Mouse (Mus musculus) heart, adult 2 months (tissue): ENCODE data around the gene Speer3. TPM values are rescaled to one million over a fixed set of nuclear protein-coding genes. Genes with fewer than 3 reads are reported as not detected.
"Not testable (repeated sequence)": the region's sequence is repeated elsewhere in the genome, so short reads cannot be mapped to it uniquely, and the experiment has no call there.

Source experiments
- DNase-seq, 2 experiments: peaks; one replicate each; pipeline ENCODE4 v3.0.0; 2021
- H3K27ac ChIP-seq: fragments of 200-600 bp; 2 replicates; pipeline ENCODE4 v1.8.1; 2022
- H3K27me3 ChIP-seq: fragments of 200-500 bp; 2 replicates; pipeline ENCODE4 v1.6.1; 2012; ENCODE audit warnings: mild to moderate bottlenecking, low read length, inconsistent platforms, mixed read lengths; ENCODE audit not compliant: control insufficient read depth, insufficient read depth
- H3K36me3 ChIP-seq: fragments of 200-500 bp; 2 replicates; pipeline ENCODE4 v1.6.1; 2012; ENCODE audit warnings: low read length, inconsistent platforms; ENCODE audit not compliant: control insufficient read depth, insufficient read depth
- H3K4me1 ChIP-seq: fragments of 200-500 bp; 2 replicates; pipeline ENCODE4 v1.6.1; 2011; ENCODE audit warnings: low read length; ENCODE audit not compliant: control insufficient read depth, insufficient read depth
- H3K4me3 ChIP-seq: fragments of 200-600 bp; 2 replicates; pipeline ENCODE4 v1.8.1; 2022
- H3K79me2 ChIP-seq: fragments of 200-500 bp; replicated peaks from 2 replicates; pipeline ENCODE4 v1.6.1; 2012; ENCODE audit warnings: mild to moderate bottlenecking, inconsistent platforms, low read length, moderate library complexity, mixed read lengths; ENCODE audit not compliant: control insufficient read depth, insufficient read depth
- H3K9ac ChIP-seq: fragments of 200-500 bp; 2 replicates; pipeline ENCODE4 v1.6.1; 2012; ENCODE audit warnings: low read depth, mild to moderate bottlenecking, control low read depth, inconsistent platforms, low read length, mixed read lengths
- CTCF ChIP-seq: fragments of 200-600 bp; IDR thresholded peaks from 2 replicates; pipeline ENCODE4 v1.8.1; 2022; ENCODE audit warnings: antibody characterized with exemption, mild to moderate bottlenecking, moderate library complexity
- EP300 ChIP-seq: fragments of 200-500 bp; IDR thresholded peaks from 2 replicates; pipeline ENCODE4 v1.6.1; 2011; ENCODE audit warnings: low read depth, low read length, control low read depth; ENCODE audit not compliant: insufficient read depth
- POLR2A ChIP-seq: fragments of 200-500 bp; IDR thresholded peaks from 2 replicates; pipeline ENCODE4 v1.6.1; 2011; ENCODE audit warnings: mild to moderate bottlenecking, low read depth, low read length, control low read depth; ENCODE audit not compliant: insufficient read depth
- WGBS: fragments of 180-500 bp; shearing (Covaris S2); methylation state at CpG from one replicate; pipeline ENCODE4 v1.1.7; 2018; 5-methylcytosine and 5-hydroxymethylcytosine counted together
- intact Hi-C: fragments of 180-260 bp; cut with DNase I; formaldehyde crosslinking; loops from one replicate; pipeline ENCODE4 v1.15.1; 2025
- long read RNA-seq: library from polyadenylated mRNA; stranded (forward); transcript quantifications from one replicate; pipeline ENCODE4 v2.0.0, GENCODE M21; 2021
- polyA plus RNA-seq: library from polyadenylated mRNA; depleted of rRNA; stranded (reverse); fragments of >200 nt; gene quantifications from 2 replicates; pipeline ENCODE4 v1.2.3, GENCODE M21; 2012; rRNA removed
- total RNA-seq, 2 experiments: library from RNA; stranded (reverse); gene quantifications; 2 replicates each; pipeline ENCODE4 v1.2.3; 2021

The Speer3 gene
- total RNA-seq: not detected
- not detected in 2 replicates for polyA plus RNA-seq
- long read RNA-seq: 0 reads

- no peak for DNase-seq
- Histone ChIP-seq H3K9ac (no peak within 1 kb of the TSS), H3K79me2 (no peaks in the 10 kb centered on the region), H3K4me1 (no peaks in the 10 kb centered on the region), H3K27ac (no peak within 1 kb of the TSS), H3K36me3 (no peaks in the 10 kb centered on the region), H3K27me3 (no peaks in the 10 kb centered on the region), H3K4me3 (no peak within 1 kb of the TSS)
- TF ChIP-seq POLR2A: no peak
- TF ChIP-seq CTCF: no peak
- TF ChIP-seq EP300: no peak
- 78% methylated on average over 1 of the region's 1 CpGs for WGBS
- intact Hi-C loops: no loop called here
Observed at GRCm38 (mm10) chr5:13791319-13791718, at the start of gene Speer3. Gene Speer3, plus strand, starts transcription at chr5:13791619.

GRCm38 (mm10) chr5:13810496-13810895 lies 19.1 kb downstream of the Speer3 start:
- 36% methylated on average over 2 of the region's 2 CpGs for WGBS
- H3K27me3 ChIP-seq, H3K9ac ChIP-seq, H3K4me3 ChIP-seq, H3K79me2 ChIP-seq, intact Hi-C loops, H3K36me3 ChIP-seq, H3K27ac ChIP-seq, H3K4me1 ChIP-seq, DNase-seq: not testable (repeated sequence)

GRCm38 (mm10) chr5:13825108-13825507 lies 33.7 kb downstream of the Speer3 start:
- Histone ChIP-seq H3K4me3 (no peak overlapping the region), H3K4me1 (no peaks in the 10 kb centered on the region), H3K27me3 (no peaks in the 10 kb centered on the region), H3K79me2 (no peaks in the 10 kb centered on the region), H3K36me3 (no peaks in the 10 kb centered on the region), H3K9ac (no peak overlapping the region), H3K27ac (no peak overlapping the region)
- intact Hi-C loops: no loop called here
- no peak for TF ChIP-seq CTCF
- TF ChIP-seq EP300: no peak
- TF ChIP-seq POLR2A: no peak
- no peak for DNase-seq

- no peak overlapping the region for H3K9ac ChIP-seq
- H3K79me2 ChIP-seq: no peaks in the 10 kb centered on the region
- no peak for DNase-seq
- no peak for TF ChIP-seq CTCF
- no peaks in the 10 kb centered on the region for H3K27me3 ChIP-seq
- H3K27ac ChIP-seq: no peak overlapping the region
- no peaks in the 10 kb centered on the region for H3K4me1 ChIP-seq
- H3K4me3 ChIP-seq: no peak overlapping the region
- H3K36me3 ChIP-seq: no peaks in the 10 kb centered on the region
- intact Hi-C loops: no loop called here
Observed at GRCm38 (mm10) chr5:13826708-13827107, 35.3 kb downstream of the Speer3 start.

GRCm38 (mm10) chr5:13844317-13844716 lies 52.9 kb downstream of the Speer3 start:
- intact Hi-C loops: no loop called here
- Histone ChIP-seq H3K36me3 (no peaks in the 10 kb centered on the region), H3K4me1 (no peaks in the 10 kb centered on the region), H3K79me2 (no peaks in the 10 kb centered on the region), H3K4me3 (no peak overlapping the region), H3K9ac (no peak overlapping the region), H3K27ac (no peak overlapping the region), H3K27me3 (no peaks in the 10 kb centered on the region)
- no peak for DNase-seq
- TF ChIP-seq POLR2A: no peak
- no peak for TF ChIP-seq CTCF
- no peak for TF ChIP-seq EP300

Other genes with a start within 250 kb of the Speer3 start
- gene Sema3e, start 233.7 kb downstream of the Speer3 start, total RNA-seq: under 1 TPM; 0.18 to 0.23 TPM
- gene Sema3e, start 233.7 kb downstream of the Speer3 start, polyA plus RNA-seq: 0.18 and 0.29 TPM in 2 replicates